Mouse (Mus musculus): ENCODE measurements around the gene Fgfr2.

The Fgfr2 gene

DNA sequence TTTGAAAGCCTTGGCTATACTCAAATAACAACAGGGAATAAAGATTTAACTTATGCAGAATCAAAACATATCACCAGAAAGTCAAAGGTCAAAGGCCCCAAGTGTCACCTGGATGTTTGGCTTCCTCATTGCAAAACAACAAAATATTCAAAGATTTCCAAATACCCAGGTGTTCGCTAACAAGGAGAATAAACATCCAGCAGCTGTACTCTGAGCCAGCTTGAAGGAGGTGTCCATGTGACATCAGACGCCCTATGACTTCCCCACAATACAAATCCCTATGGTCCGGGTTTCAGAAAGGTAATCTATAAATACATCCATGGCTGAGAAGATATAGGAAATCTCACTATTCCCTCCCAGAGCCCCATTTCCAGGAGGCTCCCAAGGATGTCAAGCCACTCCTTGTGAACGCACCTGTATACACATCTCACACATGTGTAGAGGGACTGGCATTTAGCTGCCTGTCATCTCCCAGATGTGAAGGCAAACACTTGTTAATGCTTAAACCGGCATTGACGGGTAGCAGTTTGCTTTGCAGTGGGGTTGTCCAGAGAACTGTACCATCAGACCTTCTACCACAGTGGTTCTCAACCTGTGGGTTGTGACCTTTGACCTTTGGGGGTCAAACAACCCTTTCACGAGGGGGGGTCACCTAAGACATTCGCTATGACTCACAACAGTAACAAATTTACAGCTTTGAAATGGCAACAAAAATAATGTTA lies 2900.4 kb downstream of the Fgfr2 start:
- no peak for DNase-seq (ENCODE audit: low read depth)

DNA sequence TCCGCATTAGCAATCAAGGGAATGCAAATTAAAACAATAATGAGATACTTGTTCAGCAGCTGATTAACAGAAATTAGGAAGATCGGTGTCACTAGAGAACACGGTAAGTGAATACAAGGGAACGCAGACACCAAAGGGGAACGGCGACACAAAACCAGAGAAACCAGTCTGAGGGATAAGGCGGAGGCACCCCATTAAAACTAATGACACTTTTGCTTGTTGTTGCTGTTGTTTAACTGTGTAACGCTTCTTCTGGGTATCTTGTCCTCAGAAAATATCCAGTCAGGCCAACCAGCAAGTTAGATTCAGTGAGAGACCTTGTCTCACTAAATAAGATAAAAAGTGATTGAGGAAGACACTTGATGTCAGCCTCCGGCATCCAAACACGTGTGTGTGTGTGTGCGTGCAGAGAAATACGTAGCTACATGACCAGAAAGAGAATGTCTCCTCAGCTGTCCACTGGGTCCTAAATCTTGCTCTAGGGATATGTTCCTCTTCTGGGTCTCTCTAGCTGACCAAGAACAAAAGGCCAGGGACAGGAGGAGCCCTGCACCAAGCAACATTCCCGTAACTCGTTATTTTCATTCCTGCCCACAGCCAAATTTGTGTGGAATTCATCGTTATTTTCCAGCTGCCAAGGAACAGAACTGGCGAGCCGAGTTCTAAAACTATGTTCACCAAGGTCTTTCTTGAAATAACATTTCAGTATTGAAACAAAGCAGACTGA lies 2901.3 kb downstream of the Fgfr2 start:
- no peak for DNase-seq (ENCODE audit: low read depth)

DNA sequence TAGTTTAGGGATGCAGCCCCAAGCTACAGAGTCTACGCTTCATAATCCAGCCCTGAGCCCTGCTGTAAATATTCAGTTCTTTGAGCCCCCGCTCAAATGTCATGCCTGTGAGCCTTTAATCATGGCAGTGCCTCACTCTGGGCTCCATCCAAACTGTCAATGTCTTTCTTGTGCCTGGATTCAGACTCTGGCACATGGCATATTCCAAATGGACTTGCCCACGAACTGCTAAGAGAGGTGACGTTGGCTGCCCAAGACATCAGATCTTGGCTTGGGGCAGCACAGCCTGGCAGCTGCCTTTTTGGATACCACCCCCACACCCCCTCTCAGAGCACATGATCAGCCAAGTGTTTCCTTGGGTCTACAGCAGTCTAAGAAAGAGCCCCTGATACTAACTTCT lies 2902.5 kb downstream of the Fgfr2 start:
- no peak for DNase-seq (ENCODE audit: low read depth)

DNA sequence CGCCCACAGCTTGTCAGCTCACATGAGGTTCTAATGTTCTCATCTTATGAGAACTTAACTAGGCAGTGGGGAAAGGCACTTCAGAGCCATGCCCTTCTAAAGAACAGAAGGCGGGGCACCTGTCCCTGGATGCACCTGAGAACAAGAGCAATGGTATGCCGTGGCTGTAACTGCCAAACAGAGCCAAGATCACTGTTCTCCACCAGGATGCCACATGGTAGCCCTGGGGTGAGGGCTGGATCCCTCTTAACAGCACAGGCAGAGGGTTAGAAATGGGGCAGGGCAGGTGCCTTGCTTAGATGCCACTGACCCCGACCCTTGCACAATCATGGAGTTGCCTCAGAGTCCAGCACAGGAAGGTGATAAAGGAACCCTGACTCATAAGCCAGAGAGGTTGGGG lies 2903.3 kb downstream of the Fgfr2 start:
- no peak for DNase-seq (ENCODE audit: low read depth)

DNA sequence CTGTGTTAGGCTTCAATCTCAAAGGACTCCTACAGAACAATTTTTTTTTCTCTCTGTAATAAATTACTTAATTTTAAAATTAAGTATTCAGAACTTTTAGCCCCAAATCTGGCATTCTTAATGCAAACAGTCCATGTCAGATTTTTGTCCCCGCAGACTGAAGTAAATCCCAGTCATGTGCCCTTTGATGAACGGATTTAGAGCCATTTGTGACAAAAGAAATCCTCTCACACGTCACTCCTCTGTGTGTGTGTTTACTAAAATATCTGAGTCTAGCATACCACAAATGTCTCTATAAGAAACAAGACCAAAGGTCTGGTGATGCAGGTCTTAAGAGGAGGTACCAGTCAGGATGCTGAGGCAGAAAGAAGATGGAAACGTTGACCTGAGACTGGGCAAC lies 2906.9 kb downstream of the Fgfr2 start:
- no peak for DNase-seq (ENCODE audit: low read depth)

DNA sequence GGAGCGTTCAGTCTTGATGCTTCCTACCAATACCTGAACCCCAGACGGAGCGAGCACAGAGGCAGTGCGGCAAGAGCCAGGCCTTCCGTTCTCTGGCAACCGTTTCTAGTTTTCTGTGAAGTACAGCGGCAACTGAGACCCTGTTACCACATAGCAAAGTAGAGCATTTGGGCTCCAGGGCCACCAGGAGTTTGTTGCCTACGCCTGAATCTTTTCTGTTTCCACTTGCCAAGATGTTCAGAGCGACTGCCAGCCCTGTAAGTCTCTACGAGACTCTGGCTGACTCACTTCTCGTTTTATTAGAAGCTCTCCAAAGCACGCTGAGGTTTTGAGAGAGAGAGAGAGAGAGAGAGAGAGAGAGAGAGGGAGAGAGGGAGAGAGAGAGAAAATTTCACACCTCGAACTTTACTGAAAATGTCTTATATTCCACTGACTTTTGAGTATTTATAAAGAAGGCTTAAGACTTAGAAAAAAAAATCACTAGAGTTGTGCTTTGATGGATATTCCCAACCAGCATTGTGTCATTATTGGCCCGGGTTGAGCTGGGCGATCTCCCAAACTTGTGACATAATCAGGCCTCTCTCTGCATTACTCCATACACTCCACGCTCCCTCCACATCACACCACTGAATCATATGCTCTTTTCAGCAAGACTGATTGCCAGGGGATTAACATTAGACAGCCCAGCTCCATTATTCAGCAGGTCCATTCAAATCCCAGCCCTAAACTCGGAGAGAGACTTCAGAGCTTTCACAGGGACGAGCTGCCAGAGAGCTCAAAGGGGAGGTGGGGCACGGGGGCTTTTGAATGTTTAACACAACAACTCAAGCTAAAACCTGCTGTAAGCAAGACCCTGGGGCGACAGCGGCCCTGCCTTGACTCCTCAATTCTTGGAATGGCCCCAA lies 2907.6 kb downstream of the Fgfr2 start:
- DNase-seq (ENCODE audit: low read depth) = peak; percentile 95

DNA sequence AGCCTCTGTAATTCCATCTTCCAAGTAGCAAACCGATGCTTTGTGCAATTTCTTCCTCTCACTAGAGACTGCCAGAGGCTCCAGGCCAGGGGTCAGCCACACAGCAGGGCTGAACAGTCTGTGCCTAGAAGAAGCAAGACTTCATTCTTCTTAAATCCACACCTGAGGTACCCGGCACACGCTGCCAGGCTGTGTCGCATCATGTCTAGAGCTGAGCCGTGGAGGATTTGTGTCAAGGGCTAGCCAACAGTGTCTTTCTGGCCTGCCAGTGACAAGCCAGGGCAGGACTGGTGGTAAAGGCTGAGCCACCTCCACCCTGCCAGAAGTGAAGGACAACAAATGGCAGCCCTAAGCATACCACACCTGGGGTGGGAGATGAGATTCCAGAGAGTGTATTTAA lies 2910.0 kb downstream of the Fgfr2 start:
- no peak for DNase-seq (ENCODE audit: low read depth)

DNA sequence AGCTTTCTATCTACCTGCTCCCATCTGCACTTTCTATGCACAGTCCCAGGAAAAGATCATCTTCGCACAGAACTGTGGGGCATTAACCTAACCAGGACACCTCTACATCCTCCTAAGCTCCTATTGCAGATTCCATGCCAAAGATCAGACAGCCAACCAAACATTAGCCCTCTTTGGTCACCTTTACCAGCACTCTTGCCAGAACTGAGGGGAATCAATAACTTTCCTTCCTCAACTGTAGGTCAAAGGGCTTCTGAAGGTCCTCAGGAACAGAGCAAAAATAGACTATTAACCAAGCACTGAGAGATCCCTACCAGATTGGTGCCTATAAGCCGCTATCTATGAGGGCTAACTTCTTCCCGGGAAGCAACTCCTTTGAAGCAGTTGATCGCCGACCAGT lies 2911.7 kb downstream of the Fgfr2 start:
- DNase-seq (ENCODE audit: low read depth) = no peak

DNA sequence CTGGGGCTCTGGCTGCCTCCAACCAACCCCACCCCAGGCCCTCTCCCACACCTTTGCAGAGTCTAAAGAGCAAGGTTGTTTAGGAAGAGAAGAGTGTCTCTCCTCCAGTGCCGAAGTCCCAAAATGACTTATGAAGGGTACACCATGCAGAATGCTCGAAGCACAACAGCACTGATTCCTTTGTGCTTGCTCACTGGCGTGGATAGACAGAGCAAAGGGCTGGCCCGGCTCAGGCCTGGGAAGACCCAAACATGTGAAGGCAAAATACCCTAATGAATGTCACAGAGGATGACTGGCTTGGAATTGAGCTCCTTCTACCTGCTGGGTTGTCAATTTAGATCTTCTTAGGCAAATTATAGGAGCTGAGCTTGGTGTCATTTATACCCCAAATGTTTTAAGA lies 2914.5 kb downstream of the Fgfr2 start:
- DNase-seq (ENCODE audit: low read depth) = no peak

DNA sequence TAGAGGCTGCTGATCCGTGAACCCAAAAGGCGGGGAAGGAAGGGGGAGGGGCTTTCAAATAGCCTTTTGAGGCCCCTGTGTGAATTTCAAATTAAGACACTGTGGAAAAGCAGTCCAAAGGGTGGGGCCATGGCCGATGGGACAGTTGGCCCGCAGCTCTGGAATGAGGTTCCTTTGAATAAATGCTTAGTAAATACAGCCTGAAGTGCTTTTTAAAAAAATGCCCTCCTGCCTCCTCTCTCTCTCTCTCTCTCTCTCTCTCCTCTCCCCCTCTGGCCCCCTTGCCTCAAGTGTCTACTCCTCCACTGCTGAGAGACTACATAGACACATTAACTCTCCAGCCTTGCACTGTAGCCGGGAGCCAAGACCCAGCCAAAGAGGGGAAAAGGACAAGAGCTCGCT lies 2917.0 kb downstream of the Fgfr2 start:
- DNase-seq (ENCODE audit: low read depth) = no peak

DNA sequence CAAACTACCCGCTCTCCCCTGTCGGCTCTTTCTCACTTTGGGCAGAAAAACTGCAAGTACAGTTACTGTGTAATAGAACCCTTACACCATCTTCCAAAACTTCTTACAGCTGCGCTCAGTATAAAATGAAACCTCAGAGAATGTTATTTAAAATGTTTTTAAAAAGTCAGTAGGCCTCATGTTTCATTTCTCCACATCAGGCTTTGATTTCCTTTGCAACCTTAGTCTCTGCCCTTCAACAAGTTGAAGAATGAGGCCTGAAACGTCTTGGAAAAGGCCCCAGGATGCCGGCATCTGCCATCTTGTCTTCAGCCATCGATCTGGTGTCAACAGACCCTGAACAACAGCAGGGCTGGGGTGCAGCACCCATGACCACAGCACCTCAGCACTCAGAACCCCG lies 2918.0 kb downstream of the Fgfr2 start:
- DNase-seq (ENCODE audit: low read depth) = peak; percentile 29

DNA sequence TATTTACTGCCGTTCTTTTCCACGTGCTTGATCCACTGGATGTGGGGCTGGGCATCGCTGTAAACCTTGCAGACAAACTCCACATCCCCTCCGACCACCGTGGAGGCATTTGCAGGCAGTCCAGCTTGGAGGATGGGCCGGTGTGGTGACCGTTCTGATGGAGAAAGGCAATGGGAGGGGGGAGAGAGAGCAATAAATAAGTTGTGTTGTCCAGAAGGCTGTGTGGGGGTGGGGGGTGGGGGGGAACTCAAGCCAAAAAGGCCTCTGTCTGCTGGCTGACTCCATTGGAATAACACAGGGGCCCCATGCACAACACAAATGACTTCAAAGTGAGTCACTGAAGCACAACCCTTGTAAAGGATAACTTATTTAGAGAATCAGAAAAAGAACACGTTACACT lies 2922.1 kb downstream of the Fgfr2 start:
- DNase-seq (ENCODE audit: low read depth) = peak; percentile 71

DNA sequence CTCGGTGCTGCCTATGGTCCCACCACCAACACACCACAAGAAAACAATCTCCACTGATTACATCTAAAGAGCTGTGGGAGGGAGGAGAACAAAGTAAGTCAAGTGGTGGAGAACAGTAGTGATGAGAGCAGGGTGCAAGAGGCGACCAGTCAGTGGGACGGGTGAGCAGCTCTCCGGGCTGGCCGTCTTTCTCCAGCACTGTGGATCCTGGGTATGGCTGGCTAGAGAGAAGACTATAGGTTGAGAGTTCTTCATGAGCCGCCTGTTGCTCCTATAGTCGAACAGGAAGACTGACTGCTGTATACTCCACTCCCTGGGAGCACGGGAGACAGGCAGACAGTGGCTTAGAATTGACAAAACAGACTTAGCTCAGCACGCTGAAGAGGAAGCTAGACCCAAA lies 2923.2 kb downstream of the Fgfr2 start:
- DNase-seq (ENCODE audit: low read depth) = no peak

DNA sequence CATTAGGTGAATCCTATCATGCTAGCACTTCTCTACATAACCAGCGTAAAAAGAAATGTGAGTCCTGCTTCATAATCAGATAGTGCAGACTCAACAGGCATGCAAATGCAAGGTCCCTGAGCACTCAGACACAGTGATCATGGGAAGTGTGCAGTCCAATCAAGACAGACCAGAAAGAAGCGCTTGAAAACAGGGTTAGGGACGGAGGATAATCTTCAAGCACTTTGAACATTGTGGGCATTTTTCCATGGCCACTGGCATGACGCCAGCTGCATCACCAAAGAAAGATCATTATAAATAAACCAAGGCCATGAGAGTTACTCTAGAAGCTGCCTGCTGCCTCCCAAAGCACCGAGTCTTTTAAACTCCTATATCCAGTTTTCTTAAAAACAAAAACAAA lies 2923.8 kb downstream of the Fgfr2 start:
- peak; percentile 25 for DNase-seq (ENCODE audit: low read depth)

DNA sequence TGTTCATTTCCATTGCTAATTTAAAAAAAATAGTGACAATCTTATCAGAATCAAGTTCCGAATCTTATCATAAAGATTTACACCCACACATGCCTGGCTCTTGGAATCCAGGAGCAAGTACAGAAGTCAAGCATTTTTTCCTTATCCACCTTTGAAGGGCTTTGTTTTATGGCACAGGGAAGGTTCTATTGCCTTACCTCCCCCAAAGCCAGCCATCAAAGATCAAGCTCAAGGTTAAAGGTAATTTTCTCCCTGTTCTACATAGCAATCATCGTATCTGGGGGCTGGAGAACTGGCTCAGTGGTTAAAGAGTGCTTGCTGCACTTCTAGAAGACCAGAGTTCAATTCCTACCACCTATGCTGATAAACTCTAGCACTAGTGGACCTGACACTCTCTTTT lies 2928.1 kb downstream of the Fgfr2 start:
- no peak for DNase-seq (ENCODE audit: low read depth)

DNA sequence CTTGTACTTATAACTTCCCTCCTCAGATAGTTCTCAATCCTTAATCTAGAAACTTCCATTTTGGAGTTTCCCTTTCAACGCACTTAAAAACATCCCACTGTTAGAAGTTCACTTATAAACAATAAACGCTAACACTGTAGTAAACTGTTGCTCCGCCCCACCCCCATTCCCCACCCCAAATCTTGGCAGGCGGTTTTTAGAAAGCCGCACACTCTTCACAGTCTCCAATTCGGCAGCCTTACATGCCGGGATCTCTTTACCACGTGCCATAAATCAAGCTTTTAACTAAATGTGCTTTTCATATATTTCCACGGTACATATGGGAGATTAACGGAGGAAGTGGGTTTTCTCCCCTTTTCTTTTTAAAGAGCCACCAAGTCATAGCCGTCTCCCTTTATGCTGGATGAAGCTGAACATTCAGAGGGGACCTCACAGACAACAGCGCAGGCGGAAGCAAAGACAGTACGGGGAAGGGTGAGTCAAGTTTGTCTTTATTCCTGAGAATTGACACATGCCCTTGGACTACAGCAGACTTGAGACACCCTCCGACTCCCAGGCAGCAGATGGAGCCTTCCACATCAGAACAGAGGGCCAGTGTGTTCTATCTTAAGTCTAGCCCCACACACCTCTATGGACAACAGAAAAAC lies 2932.7 kb downstream of the Fgfr2 start:
- DNase-seq (ENCODE audit: low read depth) = no peak

DNA sequence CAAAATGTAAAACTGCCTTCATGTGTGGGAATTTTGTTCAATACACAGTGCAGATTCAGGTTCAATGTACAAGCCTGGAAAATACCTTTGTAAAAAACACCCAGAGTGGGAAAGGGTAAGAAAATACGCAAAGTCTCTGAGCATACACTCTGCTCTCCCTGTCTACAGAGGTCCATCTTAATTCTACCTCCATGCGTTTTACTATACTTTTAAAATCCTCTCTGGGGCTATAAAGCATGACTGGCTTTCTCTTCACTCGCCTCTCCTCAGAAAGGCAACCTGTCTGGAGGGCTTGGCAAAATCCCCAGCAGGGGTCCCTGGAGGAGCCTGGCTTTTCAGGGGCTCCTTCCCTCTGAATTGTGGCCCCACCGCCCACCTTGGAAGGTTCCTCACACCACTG lies 2933.2 kb downstream of the Fgfr2 start:
- DNase-seq (ENCODE audit: low read depth) = no peak

DNA sequence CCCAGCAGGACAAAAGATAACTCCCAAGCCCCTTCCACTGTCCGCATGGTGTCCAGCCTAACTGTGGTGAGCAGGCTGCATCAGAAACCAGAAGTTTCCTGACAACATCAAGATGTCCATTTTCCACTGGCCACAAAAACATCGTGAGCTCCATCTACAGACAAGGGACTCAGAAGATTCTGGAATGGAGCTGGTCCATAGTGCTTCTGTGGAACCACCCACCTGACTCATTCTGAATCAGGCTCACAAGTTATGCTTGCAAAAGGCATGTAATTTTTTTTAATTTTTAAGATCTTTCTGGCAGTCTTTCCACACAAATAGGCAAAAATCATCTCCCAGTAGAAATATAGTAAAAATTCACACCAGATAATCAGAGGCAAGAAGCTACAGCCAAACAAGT lies 2935.0 kb downstream of the Fgfr2 start:
- peak; percentile 82 for DNase-seq (ENCODE audit: low read depth)

DNA sequence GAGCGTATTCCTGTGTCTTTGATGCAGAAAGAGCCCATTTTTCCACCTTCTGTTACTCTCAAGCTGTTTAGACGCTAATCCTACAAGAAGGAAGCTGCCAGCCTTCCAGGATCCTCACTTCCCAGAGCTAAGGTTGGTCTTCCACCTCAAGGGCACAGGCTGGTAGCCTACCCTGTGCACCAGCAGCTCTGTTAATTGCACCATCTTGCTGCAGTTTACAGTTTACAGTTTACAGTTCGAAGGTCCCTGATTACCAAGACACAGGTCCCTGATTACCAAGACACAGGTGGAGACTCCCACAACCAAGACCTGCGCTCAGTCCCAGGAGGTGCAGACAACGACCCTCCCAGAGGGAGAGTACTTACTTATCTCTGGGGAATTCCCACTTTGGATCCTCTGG lies 2938.3 kb downstream of the Fgfr2 start:
- no peak for DNase-seq (ENCODE audit: low read depth)

DNA sequence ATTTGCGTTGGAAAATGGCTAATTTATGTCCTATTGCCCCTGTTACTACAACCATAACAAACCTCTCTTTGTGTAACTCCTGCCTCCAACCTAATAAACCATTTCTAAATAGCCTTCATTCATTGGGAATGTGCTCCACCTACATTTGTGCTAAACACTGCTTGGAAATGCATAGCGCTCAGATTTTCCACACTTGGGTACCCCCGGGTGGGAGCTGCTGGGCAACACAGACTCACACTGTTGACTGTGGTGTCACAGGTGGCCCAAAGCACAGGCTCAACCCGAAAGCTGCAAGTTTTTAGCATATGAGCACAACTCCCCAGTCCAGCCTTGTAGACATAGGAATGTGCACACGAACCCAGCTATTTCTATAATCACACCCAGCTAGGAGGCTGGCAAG lies 2939.2 kb downstream of the Fgfr2 start:
- no peak for DNase-seq (ENCODE audit: low read depth)

DNA sequence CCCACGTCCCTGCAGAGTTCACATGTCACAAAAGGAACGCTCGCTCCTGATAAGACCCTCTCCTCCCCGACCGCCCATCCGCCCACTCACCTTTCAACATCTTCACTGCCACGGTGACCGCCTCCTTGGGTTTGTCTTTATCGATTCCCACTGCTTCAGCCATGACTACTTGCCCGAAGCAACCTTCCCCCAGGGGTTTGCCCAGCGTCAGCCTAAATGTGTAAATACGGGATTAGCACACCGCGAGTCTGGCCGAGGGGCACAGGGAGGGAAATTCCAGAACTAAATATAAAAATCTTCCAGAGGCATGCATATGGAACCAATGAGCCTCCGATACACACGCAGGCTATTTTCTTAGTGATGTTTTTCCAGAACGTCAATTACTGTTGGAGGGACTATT lies 2940.6 kb downstream of the Fgfr2 start:
- DNase-seq (ENCODE audit: low read depth) = no peak

DNA sequence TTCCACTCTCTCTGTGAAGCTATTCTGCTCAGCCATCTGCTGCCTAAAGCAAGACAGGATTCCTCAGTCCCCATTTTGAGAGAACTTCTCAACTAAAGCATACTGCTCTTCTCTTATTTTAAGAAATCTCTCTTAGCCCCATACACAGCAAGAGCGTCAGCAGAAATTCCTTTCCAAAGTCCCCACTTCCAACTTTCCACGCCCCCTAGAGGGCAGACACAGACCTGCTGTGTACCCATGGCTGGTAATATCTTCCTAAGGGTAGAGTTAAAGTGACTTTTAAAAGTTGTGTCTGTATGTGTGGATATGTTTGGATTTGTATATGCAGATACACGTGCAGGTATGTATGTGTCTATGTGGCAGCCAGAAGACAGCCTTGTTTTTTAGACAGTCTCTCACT lies 2944.2 kb downstream of the Fgfr2 start:
- DNase-seq (ENCODE audit: low read depth) = peak; percentile 25

Data from NIH3T3 (cell line).